In the genomic region with DNA sequence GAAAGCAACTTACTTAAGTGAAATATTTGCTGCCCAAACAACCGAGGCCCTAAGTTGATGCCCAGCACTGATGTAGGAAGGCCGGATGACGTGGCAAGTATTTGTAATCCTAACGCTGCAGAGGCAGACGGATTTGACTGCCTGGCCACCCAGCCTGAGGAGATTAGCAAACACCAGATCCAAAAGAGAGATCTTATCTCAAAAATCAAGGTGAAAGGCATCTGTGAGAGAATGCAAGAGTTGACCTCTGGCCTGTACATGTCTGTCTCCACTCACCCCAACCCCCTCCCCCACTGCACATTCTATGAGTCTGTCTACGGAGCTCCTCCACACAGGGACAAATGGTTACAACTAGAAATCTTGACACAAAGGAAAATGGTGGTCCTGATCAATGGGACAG, we compare ENCODE assay signal across 25 mouse cellular contexts. TPM values are rescaled to one million over a fixed set of nuclear protein-coding genes. Genes with fewer than 3 reads are reported as not detected.
DNase-seq lines count a peak whose midpoint lies in the region; ATAC-seq lines count a peak whose summit lies in the region.
"Had no signal": no experiment of that assay in that cellular context is flagged by ENCODE, and none has a peak within 500 bp of the region (broad histone marks: within the 10 kb centered on the region; RNA-seq: fewer than 3 reads in every experiment).

No protein-coding gene starts in this region.

- H3K4me3 ChIP-seq in lung, embryonic 15.5 days = no peak overlapping the region
- no peak overlapping the region for H3K4me3 ChIP-seq in embryonic facial prominence, embryonic 11.5 days (ENCODE audit: low read depth, low read length)
- no peak overlapping the region for H3K4me3 ChIP-seq in liver, embryonic 13.5 days (replicated peaks)
- H3K4me3 ChIP-seq: embryonic facial prominence, embryonic 13.5 days; heart, adult 2 months; heart, embryonic 12.5 days; midbrain, embryonic 10.5 days; myocyte; neural tube, embryonic 13.5 days had no signal

- H3K27ac ChIP-seq in lung, embryonic 15.5 days = no peak overlapping the region
- H3K27ac ChIP-seq in embryonic facial prominence, embryonic 11.5 days (replicated peaks; ENCODE audit: low read depth, low read length) = no peak overlapping the region
- H3K27ac ChIP-seq in liver, embryonic 13.5 days = no peak overlapping the region
- H3K27ac ChIP-seq: embryonic facial prominence, embryonic 13.5 days; heart, adult 2 months; hindbrain, embryonic 14.5 days; midbrain, embryonic 10.5 days; neural tube, embryonic 13.5 days had no signal

- WGBS in lung, embryonic 15.5 days = 40% methylated on average over 6 of the region's 6 CpGs
- 76% methylated on average over 6 of the region's 6 CpGs for WGBS in embryonic facial prominence, embryonic 11.5 days
- WGBS in liver, embryonic 13.5 days (ENCODE audit: insufficient replicate concordance) = 60% methylated on average over 6 of the region's 6 CpGs

- ATAC-seq in lung, embryonic 15.5 days (ENCODE audit: borderline replicate concordance, extremely low read depth, low FRiP score, low TSS enrichment) = peak; percentile 11; the same call in 1 of the 2 replicates
- no peak for ATAC-seq in embryonic facial prominence, embryonic 11.5 days (replicated peaks; ENCODE audit: insufficient number of reproducible peaks, low FRiP score, low TSS enrichment, low read depth)
- ATAC-seq in liver, embryonic 13.5 days (ENCODE audit: low read depth) = peak; percentile 55
- ATAC-seq: activated CD4-positive, CD25-positive, alpha-beta regulatory T cell, adult 4 months had no signal

- H3K4me1 ChIP-seq in lung, embryonic 15.5 days = peaks cover 7% of the 10 kb centered on the region
- no peaks in the 10 kb centered on the region for H3K4me1 ChIP-seq in embryonic facial prominence, embryonic 11.5 days (ENCODE audit: control insufficient read depth, insufficient read depth, low read length)
- H3K4me1 ChIP-seq in liver, embryonic 13.5 days (replicated peaks) = no peaks in the 10 kb centered on the region; the same call in none of the 2 replicates
- H3K4me1 ChIP-seq: embryonic facial prominence, embryonic 13.5 days; heart, embryonic 12.5 days; neural tube, embryonic 13.5 days had no signal

- H3K4me2 ChIP-seq in lung, embryonic 15.5 days = no peak overlapping the region
- no peak overlapping the region for H3K4me2 ChIP-seq in embryonic facial prominence, embryonic 11.5 days (ENCODE audit: low read depth, low read length)
- H3K4me2 ChIP-seq in liver, embryonic 13.5 days = no peak overlapping the region
- H3K4me2 ChIP-seq: embryonic facial prominence, embryonic 13.5 days; heart, embryonic 12.5 days; hindbrain, embryonic 14.5 days; neural tube, embryonic 13.5 days had no signal

- no peaks in the 10 kb centered on the region for H3K9me3 ChIP-seq in lung, embryonic 15.5 days
- H3K9me3 ChIP-seq in embryonic facial prominence, embryonic 11.5 days (replicated peaks; ENCODE audit: control insufficient read depth, low read length) = no peaks in the 10 kb centered on the region
- no peaks in the 10 kb centered on the region for H3K9me3 ChIP-seq in liver, embryonic 13.5 days (replicated peaks)
- H3K9me3 ChIP-seq: embryonic facial prominence, embryonic 13.5 days; midbrain, embryonic 10.5 days; neural tube, embryonic 13.5 days had no signal

- DNase-seq in lung, postnatal 10 days = no peak
- DNase-seq in embryonic facial prominence, embryonic 11.5 days (ENCODE audit: low spot score) = peak; percentile 22
- no peak for DNase-seq in liver, embryonic 13.5 days
- DNase-seq in yolk sac, embryonic 10.5 days (ENCODE audit: low spot score) = peak; percentile 78
- DNase-seq in right cerebral cortex, adult 2 months (ENCODE audit: low spot score in 2 of 2) = no peak
- no peak for DNase-seq in MN1 (ENCODE audit: low spot score)
- DNase-seq: adrenal gland, postnatal 10 days; B cell, adult 2 months; cerebellum, adult 11 months; cerebellum, adult 9-11 months; heart, adult 2 months; heart, postnatal 4 days; kidney, adult 11 months; kidney, postnatal 25 days; lung, adult 18-20 months; lung, postnatal 14 days; right cerebral cortex, postnatal 14 days had no signal

- no peaks in the 10 kb centered on the region for H3K27me3 ChIP-seq in lung, embryonic 15.5 days
- no peaks in the 10 kb centered on the region for H3K27me3 ChIP-seq in embryonic facial prominence, embryonic 11.5 days (ENCODE audit: control insufficient read depth, insufficient read depth, low read length)
- H3K27me3 ChIP-seq in liver, embryonic 13.5 days = peaks cover 12% of the 10 kb centered on the region; the same call in 1 of the 2 replicates
- H3K27me3 ChIP-seq: heart, embryonic 12.5 days; neural tube, embryonic 13.5 days had no signal

- no peaks in the 10 kb centered on the region for H3K36me3 ChIP-seq in lung, embryonic 15.5 days
- H3K36me3 ChIP-seq in embryonic facial prominence, embryonic 11.5 days (replicated peaks; ENCODE audit: control insufficient read depth, insufficient read depth, low read depth, low read length) = no peaks in the 10 kb centered on the region
- no peaks in the 10 kb centered on the region for H3K36me3 ChIP-seq in liver, embryonic 13.5 days
- H3K36me3 ChIP-seq: embryonic facial prominence, embryonic 13.5 days; heart, embryonic 12.5 days; midbrain, embryonic 10.5 days; neural tube, embryonic 13.5 days had no signal

- no peak overlapping the region for H3K9ac ChIP-seq in lung, embryonic 15.5 days
- no peak overlapping the region for H3K9ac ChIP-seq in embryonic facial prominence, embryonic 11.5 days (replicated peaks; ENCODE audit: low read length)
- H3K9ac ChIP-seq in liver, embryonic 13.5 days = no peak overlapping the region
- H3K9ac ChIP-seq: embryonic facial prominence, embryonic 13.5 days; heart, embryonic 12.5 days; hindbrain, embryonic 14.5 days; neural tube, embryonic 13.5 days had no signal

RNA-seq across cellular contexts. Expression of a gene that starts 22.9 kb away (rescaled TPM):
- 34.2 and 35.8 TPM in 2 replicates for polyA plus RNA-seq in lung, embryonic 15.5 days (2015; fragmentation: Nextera tagmentation; extraction: Ambion mirVana)
- polyA plus RNA-seq in embryonic facial prominence, embryonic 11.5 days (2014; fragmentation: Nextera tagmentation; extraction: Ambion mirVana) = 31.8 and 35.4 TPM in 2 replicates
- 26.7 and 35.1 TPM in 2 replicates for polyA plus RNA-seq in liver, embryonic 13.5 days (2015; fragmentation: Nextera tagmentation; extraction: Ambion mirVana)

Comparison
In these comparisons a context has a peak if more than half of its experiments do, and no peak if none do; other contexts are left out.
1. DNase-seq: peak in embryonic facial prominence, embryonic 11.5 days (single experiment) and yolk sac, embryonic 10.5 days (single experiment); none in lung, postnatal 10 days (single experiment), liver, embryonic 13.5 days (single experiment), right cerebral cortex, adult 2 months (0 of 2) and MN1 (single experiment).